Mouse (Mus musculus): Measurements from ENCODE around the gene Uncx. TPM values are rescaled to one million over a fixed set of nuclear protein-coding genes. Genes with fewer than 3 reads are reported as not detected.
A peak's percentile ranks its signal among the peaks of the same experiment; 100 is the strongest.

Uncx gene
- polyA plus RNA-seq (2015; fragmentation: Nextera tagmentation; extraction: Ambion mirVana) = not detected in 2 replicates

- no peak within 1 kb of the TSS for H3K27ac ChIP-seq (ENCODE audit: low read depth, low read length)
- no peaks in the 10 kb centered on the region for H3K4me1 ChIP-seq (replicated peaks; ENCODE audit: control insufficient read depth, insufficient read depth, low read length)
- H3K27me3 ChIP-seq (replicated peaks; ENCODE audit: control insufficient read depth, insufficient read depth, low read length) = peaks cover 97% of the 10 kb centered on the region
- H3K9ac ChIP-seq (ENCODE audit: low read depth, low read length) = no peak within 1 kb of the TSS
- 1% methylated on average over 15 of the region's 15 CpGs for WGBS
- peak within 1 kb of the TSS; percentile 44 for H3K4me2 ChIP-seq (replicated peaks; ENCODE audit: low read depth)
- no peak for TF ChIP-seq CTCF (IDR thresholded peaks at IDR 0.05; ENCODE audit: low read depth)
- peak within 1 kb of the TSS; percentile 16 for H3K4me3 ChIP-seq (ENCODE audit: low read depth, low read length)
- no peaks in the 10 kb centered on the region for H3K36me3 ChIP-seq (ENCODE audit: control insufficient read depth, insufficient read depth)
- ATAC-seq = no peak
- H3K9me3 ChIP-seq (ENCODE audit: control insufficient read depth) = no peaks in the 10 kb centered on the region
Measured at GRCm38 (mm10) chr5:139543214-139543613, at the start of gene Uncx. Gene Uncx (plus strand): TSS chr5:139543494.

GRCm38 (mm10) chr5:139493690-139494089 is 49.6 kb upstream of the Uncx start:
- no peaks in the 10 kb centered on the region for H3K36me3 ChIP-seq (ENCODE audit: control insufficient read depth, insufficient read depth)
- no peak overlapping the region for H3K9ac ChIP-seq (ENCODE audit: low read depth, low read length)
- peak; percentile 49 for ATAC-seq
- H3K27ac ChIP-seq (ENCODE audit: low read depth, low read length) = no peak overlapping the region
- H3K4me1 ChIP-seq (replicated peaks; ENCODE audit: control insufficient read depth, insufficient read depth, low read length) = no peaks in the 10 kb centered on the region
- no peak overlapping the region for H3K4me3 ChIP-seq (ENCODE audit: low read depth, low read length)
- TF ChIP-seq CTCF (IDR thresholded peaks at IDR 0.05; ENCODE audit: low read depth) = no peak
- H3K9me3 ChIP-seq (ENCODE audit: control insufficient read depth) = no peaks in the 10 kb centered on the region
- H3K27me3 ChIP-seq (replicated peaks; ENCODE audit: control insufficient read depth, insufficient read depth, low read length) = peaks cover 6% of the 10 kb centered on the region; the same call in 1 of the 2 replicates
- WGBS = 27% methylated on average over 5 of the region's 5 CpGs
- no peak overlapping the region for H3K4me2 ChIP-seq (replicated peaks; ENCODE audit: low read depth)

GRCm38 (mm10) chr5:139495019-139495669 is 48.1 kb upstream of the Uncx start:
- Histone ChIP-seq H3K9me3 (ENCODE audit: control insufficient read depth) (no peaks in the 10 kb centered on the region), H3K4me1 (replicated peaks; ENCODE audit: control insufficient read depth, insufficient read depth, low read length) (no peaks in the 10 kb centered on the region), H3K4me2 (replicated peaks; ENCODE audit: low read depth) (peak overlapping the region; percentile 45), H3K27ac (ENCODE audit: low read depth, low read length) (no peak overlapping the region), H3K9ac (ENCODE audit: low read depth, low read length) (no peak overlapping the region), H3K4me3 (ENCODE audit: low read depth, low read length) (no peak overlapping the region), H3K36me3 (ENCODE audit: control insufficient read depth, insufficient read depth) (no peaks in the 10 kb centered on the region), H3K27me3 (replicated peaks; ENCODE audit: control insufficient read depth, insufficient read depth, low read length) (peaks cover 6% of the 10 kb centered on the region; the same call in 1 of the 2 replicates)
- peak; percentile 37; the same call in 1 of the 2 replicates for ATAC-seq
- 26% methylated on average over 21 of the region's 22 CpGs for WGBS
- no peak for TF ChIP-seq CTCF (IDR thresholded peaks at IDR 0.05; ENCODE audit: low read depth)

DNA sequence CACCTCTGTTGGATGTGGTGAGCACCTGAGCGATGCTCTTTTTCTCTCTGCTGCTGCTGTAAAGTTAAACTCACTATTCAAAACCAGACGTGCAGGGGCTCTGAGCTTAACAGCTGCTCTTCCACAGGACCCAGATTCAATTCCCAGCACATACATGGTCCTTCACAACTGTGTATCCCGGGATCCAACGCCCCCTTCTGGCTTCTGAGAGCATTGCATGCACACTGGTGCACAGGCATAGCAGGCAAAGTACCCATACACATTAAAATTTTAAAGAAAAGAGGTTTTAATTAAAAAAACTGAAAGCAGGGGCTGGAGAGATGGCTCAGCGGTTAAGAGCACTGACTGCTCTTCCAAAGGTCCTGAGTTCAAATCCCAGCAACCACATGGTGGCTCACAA is 46.4 kb upstream of the Uncx start:
- Histone ChIP-seq H3K27ac (ENCODE audit: low read depth, low read length) (no peak overlapping the region), H3K9ac (ENCODE audit: low read depth, low read length) (no peak overlapping the region), H3K36me3 (ENCODE audit: control insufficient read depth, insufficient read depth) (no peaks in the 10 kb centered on the region), H3K4me3 (ENCODE audit: low read depth, low read length) (no peak overlapping the region), H3K27me3 (replicated peaks; ENCODE audit: control insufficient read depth, insufficient read depth, low read length) (peaks cover 6% of the 10 kb centered on the region; the same call in 1 of the 2 replicates), H3K9me3 (ENCODE audit: control insufficient read depth) (no peaks in the 10 kb centered on the region), H3K4me1 (replicated peaks; ENCODE audit: control insufficient read depth, insufficient read depth, low read length) (no peaks in the 10 kb centered on the region), H3K4me2 (replicated peaks; ENCODE audit: low read depth) (no peak overlapping the region)
- TF ChIP-seq CTCF (IDR thresholded peaks at IDR 0.05; ENCODE audit: low read depth) = peak; percentile 32
- ATAC-seq = no peak
- 52% methylated on average over 5 of the region's 5 CpGs for WGBS

DNA sequence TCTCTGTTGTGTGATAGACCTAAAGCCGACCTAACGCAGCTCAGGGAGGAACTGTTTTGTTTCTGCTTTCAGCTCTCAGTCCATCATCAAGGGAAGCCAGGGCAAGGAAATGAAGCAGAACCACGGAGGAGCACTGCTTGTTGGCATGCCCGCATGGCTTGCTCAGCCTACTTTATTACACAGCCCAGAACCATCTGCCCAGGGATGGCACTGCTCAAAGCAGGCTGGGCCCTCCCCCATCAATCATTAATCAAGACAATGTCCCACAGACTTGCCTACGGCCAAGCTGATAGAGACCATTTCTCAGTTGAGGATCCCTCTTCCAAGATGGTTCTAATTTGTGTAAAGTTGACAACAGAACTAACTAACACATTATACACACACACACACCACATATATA is 44.5 kb upstream of the Uncx start:
- Histone ChIP-seq H3K4me3 (ENCODE audit: low read depth, low read length) (no peak overlapping the region), H3K9me3 (ENCODE audit: control insufficient read depth) (no peaks in the 10 kb centered on the region), H3K4me1 (replicated peaks; ENCODE audit: control insufficient read depth, insufficient read depth, low read length) (no peaks in the 10 kb centered on the region), H3K36me3 (ENCODE audit: control insufficient read depth, insufficient read depth) (no peaks in the 10 kb centered on the region), H3K27ac (ENCODE audit: low read depth, low read length) (no peak overlapping the region), H3K4me2 (replicated peaks; ENCODE audit: low read depth) (no peak overlapping the region), H3K9ac (ENCODE audit: low read depth, low read length) (no peak overlapping the region), H3K27me3 (replicated peaks; ENCODE audit: control insufficient read depth, insufficient read depth, low read length) (peaks cover 6% of the 10 kb centered on the region; the same call in 1 of the 2 replicates)
- no peak for TF ChIP-seq CTCF (IDR thresholded peaks at IDR 0.05; ENCODE audit: low read depth)
- 34% methylated on average over 5 of the region's 5 CpGs for WGBS
- ATAC-seq = no peak

GRCm38 (mm10) chr5:139502281-139502680 is 41.0 kb upstream of the Uncx start:
- Histone ChIP-seq H3K36me3 (ENCODE audit: control insufficient read depth, insufficient read depth) (no peaks in the 10 kb centered on the region), H3K27ac (ENCODE audit: low read depth, low read length) (no peak overlapping the region), H3K9ac (ENCODE audit: low read depth, low read length) (no peak overlapping the region), H3K4me3 (ENCODE audit: low read depth, low read length) (no peak overlapping the region), H3K4me2 (replicated peaks; ENCODE audit: low read depth) (no peak overlapping the region), H3K27me3 (replicated peaks; ENCODE audit: control insufficient read depth, insufficient read depth, low read length) (peaks cover 7% of the 10 kb centered on the region; the same call in 1 of the 2 replicates), H3K4me1 (replicated peaks; ENCODE audit: control insufficient read depth, insufficient read depth, low read length) (no peaks in the 10 kb centered on the region), H3K9me3 (ENCODE audit: control insufficient read depth) (no peaks in the 10 kb centered on the region)
- TF ChIP-seq CTCF (IDR thresholded peaks at IDR 0.05; ENCODE audit: low read depth) = no peak
- 83% methylated on average over 14 of the region's 14 CpGs for WGBS
- ATAC-seq = no peak

Data from intestine, postnatal 0 days (tissue).